Mouse (Mus musculus): ENCODE measurements around the gene Syt8. TPM values are rescaled to one million over a fixed set of nuclear protein-coding genes. Genes with fewer than 3 reads are reported as not detected.
A peak's percentile ranks its signal among the peaks of the same experiment; 100 is the strongest.

Syt8 gene
- polyA plus RNA-seq, 1 experiment from 2014 or later = not detected

DNA sequence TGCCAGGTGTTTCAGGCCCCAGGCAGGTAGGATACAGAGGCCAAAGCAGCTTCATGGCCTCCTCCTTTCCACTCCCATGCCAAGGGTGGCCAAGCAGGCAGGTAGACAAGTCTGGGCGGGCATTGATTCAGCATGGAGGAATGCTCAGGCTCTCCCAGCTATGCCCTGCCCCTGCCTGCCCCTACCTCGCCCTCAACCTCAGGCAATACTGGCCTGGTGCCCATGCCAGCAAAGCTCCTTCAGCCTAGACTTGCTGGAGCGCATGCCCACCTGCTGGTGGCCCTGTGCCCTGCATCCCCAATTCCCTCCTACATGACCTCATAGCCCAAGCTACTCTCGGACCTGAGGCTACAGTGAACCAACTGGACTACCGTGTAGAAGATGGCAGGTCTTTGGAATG is 2.7 kb downstream of the Syt8 start:
- no peaks in the 10 kb centered on the region for H3K36me3 ChIP-seq (ENCODE audit: control insufficient read depth, insufficient read depth, low read length)
- H3K4me3 ChIP-seq (ENCODE audit: low read length) = no peak overlapping the region
- WGBS = 87% methylated on average over 5 of the region's 5 CpGs
- H3K9me3 ChIP-seq (ENCODE audit: control insufficient read depth, low read length) = no peaks in the 10 kb centered on the region
- peaks cover 28% of the 10 kb centered on the region for H3K4me1 ChIP-seq (ENCODE audit: control insufficient read depth, insufficient read depth, low read length)
- no peaks in the 10 kb centered on the region for H3K27me3 ChIP-seq (ENCODE audit: control insufficient read depth, insufficient read depth, low read length)
- ATAC-seq (ENCODE audit: low FRiP score, low TSS enrichment) = no peak
- no peak overlapping the region for H3K9ac ChIP-seq (ENCODE audit: low read depth, low read length)
- no peak overlapping the region for H3K4me2 ChIP-seq (replicated peaks; ENCODE audit: low read depth, low read length)
- H3K27ac ChIP-seq (ENCODE audit: low read depth, low read length) = no peak overlapping the region

GRCm38 (mm10) chr7:142439966-142440365 is 5.3 kb downstream of the Syt8 start:
- peaks cover 25% of the 10 kb centered on the region for H3K4me1 ChIP-seq (ENCODE audit: control insufficient read depth, insufficient read depth, low read length)
- no peak overlapping the region for H3K4me2 ChIP-seq (replicated peaks; ENCODE audit: low read depth, low read length)
- H3K9me3 ChIP-seq (ENCODE audit: control insufficient read depth, low read length) = no peaks in the 10 kb centered on the region
- no peak overlapping the region for H3K9ac ChIP-seq (ENCODE audit: low read depth, low read length)
- no peak overlapping the region for H3K4me3 ChIP-seq (ENCODE audit: low read length)
- H3K36me3 ChIP-seq (ENCODE audit: control insufficient read depth, insufficient read depth, low read length) = no peaks in the 10 kb centered on the region
- 90% methylated on average over 14 of the region's 14 CpGs for WGBS
- no peak overlapping the region for H3K27ac ChIP-seq (ENCODE audit: low read depth, low read length)
- ATAC-seq (ENCODE audit: low FRiP score, low TSS enrichment) = no peak
- H3K27me3 ChIP-seq (ENCODE audit: control insufficient read depth, insufficient read depth, low read length) = no peaks in the 10 kb centered on the region

GRCm38 (mm10) chr7:142440657-142441114 is 6.0 kb downstream of the Syt8 start:
- no peak overlapping the region for H3K4me3 ChIP-seq (ENCODE audit: low read length)
- no peaks in the 10 kb centered on the region for H3K27me3 ChIP-seq (ENCODE audit: control insufficient read depth, insufficient read depth, low read length)
- no peaks in the 10 kb centered on the region for H3K36me3 ChIP-seq (ENCODE audit: control insufficient read depth, insufficient read depth, low read length)
- no peaks in the 10 kb centered on the region for H3K9me3 ChIP-seq (ENCODE audit: control insufficient read depth, low read length)
- H3K27ac ChIP-seq (ENCODE audit: low read depth, low read length) = peak overlapping the region; percentile 42; the same call in 1 of the 2 replicates
- H3K9ac ChIP-seq (ENCODE audit: low read depth, low read length) = peak overlapping the region; percentile 42; the same call in 1 of the 2 replicates
- H3K4me2 ChIP-seq (replicated peaks; ENCODE audit: low read depth, low read length) = no peak overlapping the region
- peaks cover 21% of the 10 kb centered on the region for H3K4me1 ChIP-seq (ENCODE audit: control insufficient read depth, insufficient read depth, low read length)
- ATAC-seq (ENCODE audit: low FRiP score, low TSS enrichment) = peak; percentile 86
- WGBS = 48% methylated on average over 5 of the region's 5 CpGs

DNA sequence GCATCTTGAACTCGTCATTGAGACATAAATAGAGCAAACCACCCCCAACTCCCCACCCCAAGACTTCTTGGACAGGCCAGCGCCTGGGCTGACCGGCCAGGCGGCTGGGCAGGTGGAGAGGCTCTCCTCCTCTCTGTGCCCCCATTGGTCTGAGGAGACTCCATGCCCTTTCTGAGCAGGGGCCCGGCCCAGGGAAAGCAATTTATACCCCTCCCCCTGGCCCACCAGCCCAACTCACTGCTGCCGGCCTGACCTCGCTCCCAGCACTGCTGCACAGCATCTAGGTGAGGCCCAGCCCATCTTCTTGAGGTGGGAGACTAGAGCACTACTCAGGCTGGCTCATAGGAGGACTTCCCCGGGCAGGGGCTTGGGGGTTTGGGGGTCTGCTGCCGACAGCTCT is 6.9 kb downstream of the Syt8 start, which contains the start of gene Tnni2:
Gene Tnni2 (plus strand): TSS at position 224 of the 400 bp plus-strand sequence.
- H3K36me3 ChIP-seq (ENCODE audit: control insufficient read depth, insufficient read depth, low read length) = no peaks in the 10 kb centered on the region
- peak; percentile 11; the same call in 1 of the 2 replicates for ATAC-seq (ENCODE audit: low FRiP score, low TSS enrichment)
- H3K9ac ChIP-seq (ENCODE audit: low read depth, low read length) = peak within 1 kb of the TSS; percentile 42; the same call in 1 of the 2 replicates
- 75% methylated on average over 9 of the region's 9 CpGs for WGBS
- H3K27ac ChIP-seq (ENCODE audit: low read depth, low read length) = 0 out of 2 replicates have a peak within 1 kb of the TSS, but pooled peaks have one; percentile 42
- H3K27me3 ChIP-seq (ENCODE audit: control insufficient read depth, insufficient read depth, low read length) = no peaks in the 10 kb centered on the region
- H3K4me3 ChIP-seq (ENCODE audit: low read length) = no peak within 1 kb of the TSS
- no peak within 1 kb of the TSS for H3K4me2 ChIP-seq (replicated peaks; ENCODE audit: low read depth, low read length)
- H3K9me3 ChIP-seq (ENCODE audit: control insufficient read depth, low read length) = no peaks in the 10 kb centered on the region
- peaks cover 21% of the 10 kb centered on the region for H3K4me1 ChIP-seq (ENCODE audit: control insufficient read depth, insufficient read depth, low read length)

DNA sequence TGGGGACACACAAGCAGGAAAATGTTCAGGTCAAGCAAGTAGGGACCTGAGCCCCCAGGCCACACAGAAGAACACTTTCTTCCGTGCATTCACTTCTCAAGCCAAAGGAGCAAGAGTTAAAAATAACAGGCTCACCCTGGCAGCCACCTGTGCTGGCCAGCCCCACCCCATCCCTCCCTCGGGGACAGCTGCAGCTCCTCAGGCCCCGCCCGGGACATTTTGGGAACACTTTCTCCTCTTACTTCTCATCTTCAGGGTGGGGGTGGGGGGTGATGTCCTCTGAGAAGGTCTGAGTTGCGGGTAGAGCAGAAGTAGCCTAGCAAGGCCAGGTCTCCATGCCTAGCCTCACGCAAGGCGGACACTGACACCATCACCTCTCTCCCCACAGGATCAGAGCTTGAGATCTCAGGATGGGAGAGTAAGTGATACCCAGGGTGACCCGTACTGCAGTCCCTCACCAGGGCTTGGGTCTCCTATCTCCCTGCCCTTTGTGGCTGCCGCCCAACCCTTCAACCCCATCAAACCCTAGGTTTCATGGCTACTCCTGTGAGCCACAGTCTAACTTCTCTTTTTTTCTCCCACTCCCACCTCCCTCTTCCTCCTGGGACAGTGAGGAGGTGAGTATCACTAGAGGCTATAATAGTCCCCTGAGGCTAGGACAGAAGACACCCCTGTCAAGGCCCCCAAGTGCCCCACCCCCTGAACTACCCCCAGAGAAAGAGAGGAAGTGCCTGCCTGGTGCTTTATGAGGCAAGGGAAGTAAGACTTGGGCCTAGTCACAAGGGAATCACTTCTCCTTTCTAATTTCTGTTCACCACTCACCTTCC is 7.6 kb downstream of the Syt8 start:
- H3K27ac ChIP-seq (ENCODE audit: low read depth, low read length) = 0 out of 2 replicates have a peak overlapping the region, but pooled peaks have one; percentile 11
- peak overlapping the region; percentile 18; the same call in 1 of the 2 replicates for H3K9ac ChIP-seq (ENCODE audit: low read depth, low read length)
- ATAC-seq (ENCODE audit: low FRiP score, low TSS enrichment) = no peak
- no peaks in the 10 kb centered on the region for H3K27me3 ChIP-seq (ENCODE audit: control insufficient read depth, insufficient read depth, low read length)
- H3K4me2 ChIP-seq (replicated peaks; ENCODE audit: low read depth, low read length) = no peak overlapping the region
- no peaks in the 10 kb centered on the region for H3K36me3 ChIP-seq (ENCODE audit: control insufficient read depth, insufficient read depth, low read length)
- H3K4me1 ChIP-seq (ENCODE audit: control insufficient read depth, insufficient read depth, low read length) = peaks cover 21% of the 10 kb centered on the region
- WGBS = 67% methylated on average over 9 of the region's 9 CpGs
- no peak overlapping the region for H3K4me3 ChIP-seq (ENCODE audit: low read length)
- no peaks in the 10 kb centered on the region for H3K9me3 ChIP-seq (ENCODE audit: control insufficient read depth, low read length)

GRCm38 (mm10) chr7:142442908-142443420 is 8.3 kb downstream of the Syt8 start:
- no peak overlapping the region for H3K9ac ChIP-seq (ENCODE audit: low read depth, low read length)
- H3K9me3 ChIP-seq (ENCODE audit: control insufficient read depth, low read length) = no peaks in the 10 kb centered on the region
- 92% methylated on average over 7 of the region's 7 CpGs for WGBS
- H3K4me2 ChIP-seq (replicated peaks; ENCODE audit: low read depth, low read length) = no peak overlapping the region
- peaks cover 21% of the 10 kb centered on the region for H3K4me1 ChIP-seq (ENCODE audit: control insufficient read depth, insufficient read depth, low read length)
- H3K36me3 ChIP-seq (ENCODE audit: control insufficient read depth, insufficient read depth, low read length) = no peaks in the 10 kb centered on the region
- no peak overlapping the region for H3K4me3 ChIP-seq (ENCODE audit: low read length)
- no peak overlapping the region for H3K27ac ChIP-seq (ENCODE audit: low read depth, low read length)
- H3K27me3 ChIP-seq (ENCODE audit: control insufficient read depth, insufficient read depth, low read length) = no peaks in the 10 kb centered on the region
- no peak for ATAC-seq (ENCODE audit: low FRiP score, low TSS enrichment)

GRCm38 (mm10) chr7:142443474-142443873 is 8.8 kb downstream of the Syt8 start:
- no peaks in the 10 kb centered on the region for H3K36me3 ChIP-seq (ENCODE audit: control insufficient read depth, insufficient read depth, low read length)
- 79% methylated on average over 5 of the region's 5 CpGs for WGBS
- no peak overlapping the region for H3K9ac ChIP-seq (ENCODE audit: low read depth, low read length)
- H3K4me1 ChIP-seq (ENCODE audit: control insufficient read depth, insufficient read depth, low read length) = peaks cover 21% of the 10 kb centered on the region
- no peaks in the 10 kb centered on the region for H3K27me3 ChIP-seq (ENCODE audit: control insufficient read depth, insufficient read depth, low read length)
- H3K27ac ChIP-seq (ENCODE audit: low read depth, low read length) = no peak overlapping the region
- no peak for ATAC-seq (ENCODE audit: low FRiP score, low TSS enrichment)
- no peak overlapping the region for H3K4me3 ChIP-seq (ENCODE audit: low read length)
- no peaks in the 10 kb centered on the region for H3K9me3 ChIP-seq (ENCODE audit: control insufficient read depth, low read length)
- H3K4me2 ChIP-seq (replicated peaks; ENCODE audit: low read depth, low read length) = no peak overlapping the region

GRCm38 (mm10) chr7:142444171-142444570 is 9.5 kb downstream of the Syt8 start:
- H3K9me3 ChIP-seq (ENCODE audit: control insufficient read depth, low read length) = no peaks in the 10 kb centered on the region
- peaks cover 21% of the 10 kb centered on the region for H3K4me1 ChIP-seq (ENCODE audit: control insufficient read depth, insufficient read depth, low read length)
- no peaks in the 10 kb centered on the region for H3K27me3 ChIP-seq (ENCODE audit: control insufficient read depth, insufficient read depth, low read length)
- no peak overlapping the region for H3K27ac ChIP-seq (ENCODE audit: low read depth, low read length)
- no peaks in the 10 kb centered on the region for H3K36me3 ChIP-seq (ENCODE audit: control insufficient read depth, insufficient read depth, low read length)
- H3K4me3 ChIP-seq (ENCODE audit: low read length) = no peak overlapping the region
- WGBS = 94% methylated on average over 6 of the region's 6 CpGs
- no peak for ATAC-seq (ENCODE audit: low FRiP score, low TSS enrichment)
- no peak overlapping the region for H3K9ac ChIP-seq (ENCODE audit: low read depth, low read length)
- no peak overlapping the region for H3K4me2 ChIP-seq (replicated peaks; ENCODE audit: low read depth, low read length)

- Histone ChIP-seq H3K4me1 (ENCODE audit: control insufficient read depth, insufficient read depth, low read length) (peaks cover 21% of the 10 kb centered on the region), H3K27me3 (ENCODE audit: control insufficient read depth, insufficient read depth, low read length) (no peaks in the 10 kb centered on the region), H3K27ac (ENCODE audit: low read depth, low read length) (no peak overlapping the region), H3K9me3 (ENCODE audit: control insufficient read depth, low read length) (no peaks in the 10 kb centered on the region), H3K4me3 (ENCODE audit: low read length) (no peak overlapping the region), H3K9ac (ENCODE audit: low read depth, low read length) (no peak overlapping the region), H3K4me2 (replicated peaks; ENCODE audit: low read depth, low read length) (no peak overlapping the region), H3K36me3 (ENCODE audit: control insufficient read depth, insufficient read depth, low read length) (no peaks in the 10 kb centered on the region)
- ATAC-seq (ENCODE audit: low FRiP score, low TSS enrichment) = no peak
- 89% methylated on average over 6 of the region's 6 CpGs for WGBS
These were observed 10.7 kb downstream of the Syt8 start for GRCm38 (mm10) chr7:142445324-142445723.

All from kidney, embryonic 14.5 days (tissue).